Mouse (Mus musculus) fibroblast of lung, adult 2 months (primary cell): ENCODE data around the gene Urb2.
"Not testable (repeated sequence)": the region's sequence is repeated elsewhere in the genome, so short reads cannot be mapped to it uniquely, and the experiment has no call there.

Source experiments
- DNase-seq: peaks from one replicate; pipeline ENCODE4 v3.0.0-alpha.2; 2011; ENCODE audit warnings: low read depth

The Urb2 gene

DNA sequence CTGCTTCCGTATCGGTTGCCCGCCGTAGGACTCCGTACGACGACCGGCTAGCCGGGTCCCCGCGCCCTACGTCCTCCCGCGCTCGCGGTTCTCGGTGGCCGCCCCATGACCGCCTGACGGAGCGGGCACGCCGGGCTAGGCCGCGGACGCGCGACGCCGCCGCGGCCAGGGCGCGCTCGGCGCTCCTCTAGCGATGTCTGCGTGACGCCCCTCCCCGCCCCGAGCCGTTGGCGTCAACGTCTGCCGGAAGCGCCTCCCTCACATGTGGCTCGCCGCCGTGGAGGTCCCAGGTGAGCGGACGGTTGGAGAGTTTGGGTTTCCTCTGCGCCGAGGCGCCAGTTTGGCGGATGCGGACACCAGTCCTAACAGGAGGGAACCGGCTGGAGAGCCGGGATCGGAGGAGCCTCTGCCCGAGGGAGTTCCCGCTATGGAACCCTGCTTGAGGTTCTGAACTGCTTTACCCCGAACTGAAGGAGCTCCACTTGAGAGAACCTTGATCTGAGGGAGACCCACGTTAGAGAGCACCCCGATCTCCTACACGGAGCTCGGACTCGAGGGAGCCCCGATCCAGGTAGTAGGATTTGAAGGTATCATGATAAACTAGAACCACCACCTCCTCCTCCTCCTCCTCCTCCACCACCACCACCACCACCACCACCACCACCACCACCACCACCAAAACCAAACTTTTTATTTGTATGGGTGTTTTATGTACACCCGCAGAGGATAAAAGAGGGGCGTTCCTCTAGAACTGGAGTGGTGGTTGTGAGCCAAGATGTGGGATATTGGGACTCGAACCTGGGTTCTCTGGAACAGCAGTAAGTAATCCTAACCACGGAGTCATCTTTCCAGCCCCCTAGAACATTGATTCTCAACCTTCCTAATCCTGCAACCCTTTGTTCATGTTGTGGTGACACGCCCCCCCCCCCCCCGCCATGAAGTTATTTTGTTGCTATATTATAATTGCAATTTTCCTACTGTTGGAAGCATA lies at the start of gene Urb2, which contains the start of gene Taf5l:
Gene Urb2 (plus strand): TSS at position 272 of the 991 bp plus-strand sequence.
Gene Taf5l (minus strand): TSS at position 161 of the 991 bp plus-strand sequence.
- peak; percentile 56 for DNase-seq

DNA sequence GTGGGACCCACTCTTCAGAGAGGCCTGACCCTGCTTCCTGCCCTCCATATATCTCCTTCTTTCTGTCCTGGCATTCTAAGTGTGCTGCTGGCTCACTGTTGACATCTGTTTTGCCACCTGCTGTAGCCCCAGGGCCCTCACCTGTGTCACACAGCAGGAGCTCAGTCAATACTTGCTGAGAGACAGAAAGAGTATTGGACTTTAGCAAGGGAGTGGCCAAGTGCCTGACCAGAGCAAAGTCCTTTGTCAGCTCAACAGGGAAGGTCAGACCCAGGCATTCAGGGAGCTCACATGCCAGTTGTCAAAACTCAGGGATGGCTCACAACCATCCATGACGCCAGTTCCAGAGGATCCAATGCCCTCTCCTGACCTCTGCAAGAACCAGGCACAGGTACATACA lies 47.8 kb upstream of the Urb2 start:
- no peak for DNase-seq

DNA sequence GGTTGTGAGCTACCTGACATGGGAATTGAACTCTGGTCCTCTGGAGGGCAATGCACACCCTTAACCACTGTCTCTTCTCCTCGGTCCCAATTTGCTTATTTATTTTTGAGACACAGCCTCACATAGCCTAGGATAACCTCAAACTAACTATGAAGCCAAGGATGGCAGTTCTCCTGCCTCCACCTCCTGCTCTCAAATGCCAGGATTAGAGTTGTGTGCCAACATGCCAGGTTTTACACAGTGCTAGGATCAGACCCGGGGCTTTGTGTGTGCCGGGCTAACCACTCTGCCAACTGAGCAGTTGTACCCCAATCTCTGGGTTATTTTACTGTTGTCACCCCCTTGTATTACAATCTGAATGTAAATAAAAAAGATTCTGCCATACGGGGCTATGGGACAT lies 43.8 kb upstream of the Urb2 start:
- no peak for DNase-seq

DNA sequence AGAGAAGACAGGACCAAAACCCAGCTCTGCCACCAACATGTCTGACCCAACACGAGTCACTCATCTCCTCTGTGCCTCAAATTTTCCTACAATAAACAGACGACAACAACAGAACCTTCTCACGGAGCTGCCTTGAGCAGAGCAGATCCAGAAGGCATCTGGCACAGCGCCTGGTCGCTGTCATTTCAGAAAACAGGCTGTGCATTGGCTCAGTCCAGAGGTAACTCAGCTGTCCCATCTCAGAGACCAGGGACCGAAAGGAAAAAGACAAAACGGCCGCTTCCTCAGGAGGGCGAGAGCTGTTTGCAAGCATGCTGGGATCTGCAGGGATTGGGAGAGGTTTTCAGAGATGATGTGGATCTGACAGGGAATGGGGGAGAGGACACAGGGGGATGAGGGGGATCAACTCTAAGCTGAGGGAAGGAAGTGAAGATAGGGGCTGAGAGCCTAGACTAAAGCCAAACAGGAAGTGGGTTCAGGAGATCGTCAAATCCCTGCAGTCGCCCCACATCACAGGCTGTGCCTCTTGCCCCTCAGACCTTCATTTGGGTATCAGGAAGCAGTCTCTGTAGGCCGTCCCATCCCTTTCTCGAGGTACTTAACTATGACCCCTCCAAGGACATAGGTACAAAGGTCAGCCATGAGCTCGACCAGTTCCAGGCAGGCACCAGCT lies 43.0 kb upstream of the Urb2 start:
- DNase-seq: no peak

DNA sequence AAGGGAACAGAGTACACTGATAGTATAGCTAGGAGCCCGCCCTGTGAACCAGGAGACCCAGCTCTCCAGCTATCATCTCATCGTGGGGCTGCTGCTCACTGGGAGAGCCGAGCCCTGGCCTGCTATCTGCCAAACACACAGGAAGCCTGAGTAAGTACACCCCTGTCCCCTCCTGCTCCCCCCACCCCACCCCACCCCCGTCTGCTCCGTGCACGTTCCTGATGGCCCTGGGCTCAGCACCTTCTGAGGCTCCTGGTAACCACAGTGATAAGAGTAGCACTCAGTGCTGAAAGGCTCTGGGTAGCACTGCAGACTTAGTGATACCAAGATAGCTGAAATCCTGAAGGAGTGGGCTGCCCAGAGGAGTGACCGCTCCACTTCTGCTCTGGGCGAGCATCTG lies 42.4 kb upstream of the Urb2 start:
- no peak for DNase-seq

DNA sequence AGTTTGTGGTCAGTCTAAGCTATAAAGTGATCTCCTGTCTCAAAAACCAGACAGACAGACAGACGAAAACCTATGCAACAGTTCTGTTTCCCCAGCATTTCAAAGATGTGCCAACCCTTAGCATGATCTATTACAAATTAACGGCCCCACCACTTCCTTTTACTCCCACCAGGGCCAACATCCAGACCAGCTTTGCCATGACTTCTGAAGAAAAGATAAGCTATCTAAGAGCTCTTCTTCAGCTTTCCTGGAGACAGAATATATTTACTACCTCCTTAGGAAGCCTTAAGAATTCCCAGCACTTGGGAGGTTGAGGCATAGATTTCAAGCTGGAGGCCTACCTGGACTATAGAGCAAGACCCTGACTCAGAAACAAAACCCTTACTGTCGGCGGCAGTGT lies 41.1 kb upstream of the Urb2 start:
- no peak for DNase-seq

DNA sequence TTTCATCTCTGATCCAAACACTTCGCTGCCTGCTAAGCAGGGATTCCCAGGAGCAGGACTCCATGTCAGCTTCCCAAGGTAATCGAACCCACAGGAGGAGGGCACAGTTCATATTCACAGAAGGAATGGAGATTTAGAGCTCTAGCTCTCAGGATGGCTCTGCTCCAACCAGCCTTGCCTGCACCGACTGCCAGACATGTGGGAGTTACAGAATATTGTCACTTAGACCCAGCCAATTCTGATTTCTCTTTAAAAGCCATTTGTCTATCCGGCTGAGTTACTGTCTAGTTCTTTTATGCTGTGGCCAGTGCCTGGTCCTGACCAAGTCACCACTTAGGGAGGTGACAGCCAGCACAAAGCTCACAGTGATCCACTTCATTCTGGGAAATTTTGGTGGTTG lies 39.6 kb upstream of the Urb2 start:
- no peak for DNase-seq

DNA sequence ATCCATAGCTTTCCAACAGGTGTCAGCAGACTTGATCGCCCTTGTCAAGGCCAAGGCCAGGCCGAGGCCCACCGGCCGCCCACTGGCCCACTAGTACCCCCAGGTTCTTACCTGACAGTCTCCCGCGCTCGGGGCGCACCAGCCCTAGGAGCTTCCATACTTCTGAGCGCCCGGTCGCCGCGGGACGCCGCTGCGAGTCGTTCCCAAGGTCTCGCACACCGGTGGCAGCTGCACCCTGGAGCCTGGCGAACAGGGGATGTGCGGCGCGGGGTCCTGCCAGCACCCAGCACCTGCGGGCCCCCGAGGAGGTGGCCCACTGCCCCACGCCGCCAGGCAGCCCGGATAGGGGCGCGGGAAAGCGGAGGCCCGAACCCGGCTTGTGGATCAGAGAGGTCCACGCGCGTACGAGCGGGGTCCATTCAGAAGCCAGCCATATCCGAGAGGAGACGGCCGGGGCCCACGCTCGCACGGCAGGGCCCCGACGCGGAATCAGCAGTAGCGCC lies 39.0 kb upstream of the Urb2 start:
- no peak for DNase-seq

DNA sequence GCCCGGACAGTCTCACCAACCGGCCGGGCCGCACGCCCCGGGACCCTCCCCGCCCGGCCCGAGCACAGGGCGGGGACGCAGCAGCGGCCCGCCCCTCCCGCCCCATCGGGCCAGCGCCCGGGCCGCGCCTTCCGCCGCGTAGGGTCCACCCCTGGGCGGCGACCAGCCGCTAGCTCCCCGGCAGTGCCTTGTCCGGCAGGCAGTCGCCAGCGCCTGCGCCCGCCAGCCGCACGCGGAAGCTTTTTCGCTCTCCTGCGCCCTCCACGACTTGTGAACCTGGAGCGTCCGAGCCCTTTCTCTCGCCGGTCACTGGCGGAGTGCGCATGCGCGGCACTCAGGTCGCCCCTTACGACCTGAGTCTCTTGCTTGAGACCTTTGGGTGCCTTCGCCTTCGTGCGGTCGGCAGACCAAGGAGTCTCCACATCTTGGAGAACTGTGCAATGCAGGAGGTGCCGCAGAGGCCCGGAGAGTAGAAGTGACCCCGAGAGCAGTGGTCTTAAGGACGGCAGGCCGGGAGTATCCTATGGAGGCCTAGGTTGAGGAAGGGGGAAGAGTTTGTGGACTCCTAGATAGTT lies 38.4 kb upstream of the Urb2 start, which contains the start of gene Abcb10:
Gene Abcb10 (minus strand): TSS at position 297 of the 575 bp plus-strand sequence.
- peak; percentile 74 for DNase-seq

DNA sequence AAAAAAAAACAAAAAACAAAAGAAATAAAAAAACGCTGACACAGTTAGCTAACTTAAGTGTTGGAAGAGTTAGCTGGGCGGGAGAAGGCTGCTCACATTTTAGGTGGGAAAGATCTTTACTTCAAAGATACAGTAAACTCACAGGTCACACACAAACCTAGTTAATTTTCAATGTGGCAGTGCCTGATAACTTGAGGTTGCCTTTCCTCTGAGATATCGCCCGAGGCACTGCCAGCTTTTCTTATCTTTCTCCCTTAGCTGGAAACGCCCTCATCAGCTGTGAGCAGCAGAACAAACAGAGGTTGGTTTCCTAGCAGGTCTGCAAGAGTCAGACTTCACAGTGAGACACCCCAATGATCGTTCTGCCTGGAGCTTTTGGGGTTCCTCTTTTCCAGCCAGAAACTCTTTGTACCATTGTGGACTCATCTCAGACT lies 32.7 kb upstream of the Urb2 start:
- DNase-seq: no peak

DNA sequence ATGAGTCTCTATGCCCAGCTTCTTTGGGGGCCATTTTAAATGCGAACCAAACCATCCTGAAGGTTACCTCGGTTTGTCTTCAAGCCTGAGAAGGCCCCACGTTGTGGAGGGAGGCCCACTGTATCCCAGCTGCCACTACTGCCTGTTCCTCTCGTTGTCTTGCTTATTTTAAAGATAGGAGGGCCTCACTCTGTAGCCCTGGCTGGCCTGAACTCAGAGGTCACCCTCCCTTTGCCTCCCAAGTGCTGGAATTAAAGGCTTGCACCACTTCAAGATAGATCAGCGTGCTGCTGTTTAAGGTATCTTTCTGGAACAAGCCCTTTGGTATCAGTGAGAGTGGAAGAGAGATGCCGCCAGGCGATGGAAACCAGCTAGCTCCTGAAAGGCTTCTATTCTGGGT lies 32.2 kb upstream of the Urb2 start:
- DNase-seq: no peak

DNA sequence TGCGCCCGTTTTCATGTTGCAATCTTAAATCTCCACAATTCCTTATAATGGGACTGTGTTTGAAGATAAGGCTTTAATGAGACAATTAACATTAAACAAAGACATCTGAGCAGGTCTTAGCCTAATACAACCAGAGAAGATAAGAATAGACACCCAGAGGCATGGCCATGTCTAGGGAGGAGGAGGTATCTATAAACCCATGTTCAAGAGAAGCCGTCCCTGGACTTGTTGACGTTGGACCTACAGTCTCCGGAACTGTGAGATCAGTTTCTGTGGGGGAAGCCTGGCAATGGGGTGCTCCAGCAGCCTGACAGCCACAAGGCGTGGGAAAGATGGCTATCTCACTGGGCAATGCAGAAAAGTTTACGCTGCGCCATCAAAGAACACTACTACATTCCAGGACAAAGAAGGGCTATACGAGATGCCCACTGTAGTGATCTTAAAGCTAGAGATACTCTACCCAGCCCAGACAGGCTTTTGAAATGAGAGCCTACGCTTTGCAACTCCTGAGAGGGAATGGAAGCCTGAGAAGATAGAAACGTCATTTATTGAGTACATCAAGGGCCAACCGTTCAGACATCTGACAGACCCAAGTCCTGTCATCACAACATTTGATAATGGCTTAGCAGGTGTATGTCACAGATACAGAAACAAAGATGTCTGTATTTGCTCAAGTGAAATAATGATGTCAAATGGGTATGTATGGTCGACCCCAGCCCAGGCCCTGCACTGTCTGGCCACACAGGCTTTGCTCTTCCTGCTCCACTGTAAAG lies 30.8 kb upstream of the Urb2 start:
- no peak for DNase-seq

DNA sequence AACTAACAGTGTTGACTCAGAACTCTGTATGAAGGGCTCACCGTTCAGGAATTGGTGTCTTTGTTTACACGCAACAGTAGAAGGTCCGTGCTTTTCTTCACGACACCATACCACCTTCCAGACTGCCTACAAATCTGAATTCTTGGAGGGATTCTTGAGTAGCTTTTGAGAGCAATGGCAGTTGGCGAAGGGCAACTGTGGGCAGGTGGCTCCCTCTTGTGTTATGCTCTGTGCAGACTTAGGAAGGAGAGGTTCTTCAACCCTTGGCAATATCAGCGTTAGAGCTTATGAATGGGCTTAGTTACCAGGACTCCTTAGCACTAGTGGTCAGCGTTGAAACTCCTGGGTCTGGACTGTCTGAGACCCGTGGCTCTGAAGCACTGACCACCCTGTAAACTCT lies 28.7 kb upstream of the Urb2 start:
- peak; percentile 35 for DNase-seq

DNA sequence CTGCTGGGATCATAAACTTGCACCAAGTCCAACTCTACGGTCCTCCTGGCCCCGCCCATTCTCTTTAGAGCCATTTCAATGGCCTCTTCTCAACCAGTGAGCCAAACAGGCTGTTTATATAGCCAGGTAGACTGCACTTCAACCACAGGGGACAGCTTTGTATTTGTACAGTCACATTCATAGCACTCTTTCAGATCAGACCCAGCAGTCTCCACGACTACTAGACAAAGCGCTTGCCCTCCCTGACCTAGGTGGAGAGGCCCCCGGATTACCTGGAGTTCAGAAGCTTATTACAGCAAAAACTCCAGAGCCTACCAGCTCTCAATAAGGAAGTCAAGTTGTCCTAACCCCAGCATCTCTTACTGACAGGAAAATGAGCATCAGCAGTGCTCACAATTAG lies 27.7 kb upstream of the Urb2 start:
- DNase-seq: no peak

DNA sequence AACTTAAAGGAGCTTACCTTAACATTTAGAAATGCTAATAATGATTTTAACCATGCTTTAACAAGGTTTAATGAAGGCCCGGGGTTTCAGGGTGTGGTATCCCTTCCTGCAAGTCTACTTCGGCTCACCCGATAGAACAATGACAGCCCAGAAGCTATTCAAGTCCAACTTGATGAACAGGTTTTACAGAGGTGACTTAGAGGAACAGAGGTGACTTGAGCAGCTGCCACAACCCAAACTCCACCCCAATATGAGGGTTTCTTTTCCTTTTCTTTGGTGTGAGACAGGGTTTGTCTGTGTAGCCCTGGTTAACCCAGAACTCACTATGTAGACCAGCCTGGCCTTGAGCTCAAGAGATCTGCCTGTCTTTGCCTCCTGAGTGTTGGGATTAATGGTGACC lies 27.3 kb upstream of the Urb2 start:
- no peak for DNase-seq

DNA sequence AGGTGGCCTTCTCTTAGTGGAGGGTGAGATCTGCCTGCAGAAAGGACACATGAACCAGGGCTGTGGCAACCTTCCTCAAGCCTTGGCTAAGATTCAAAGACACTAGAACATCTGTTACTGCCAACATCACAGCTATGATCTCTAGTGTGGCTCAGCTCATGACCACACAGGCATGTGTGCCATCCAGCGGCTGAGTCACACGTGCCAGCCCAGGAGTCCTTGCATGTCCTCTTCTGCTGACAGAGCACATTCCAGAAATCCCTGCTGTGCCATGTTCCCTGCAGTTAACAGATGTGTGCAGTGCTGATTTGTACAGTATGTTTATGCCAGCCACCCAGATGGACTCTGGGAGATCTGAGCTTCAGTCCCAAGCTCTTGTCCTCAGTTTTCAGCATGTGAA lies 21.7 kb upstream of the Urb2 start:
- DNase-seq: no peak

DNA sequence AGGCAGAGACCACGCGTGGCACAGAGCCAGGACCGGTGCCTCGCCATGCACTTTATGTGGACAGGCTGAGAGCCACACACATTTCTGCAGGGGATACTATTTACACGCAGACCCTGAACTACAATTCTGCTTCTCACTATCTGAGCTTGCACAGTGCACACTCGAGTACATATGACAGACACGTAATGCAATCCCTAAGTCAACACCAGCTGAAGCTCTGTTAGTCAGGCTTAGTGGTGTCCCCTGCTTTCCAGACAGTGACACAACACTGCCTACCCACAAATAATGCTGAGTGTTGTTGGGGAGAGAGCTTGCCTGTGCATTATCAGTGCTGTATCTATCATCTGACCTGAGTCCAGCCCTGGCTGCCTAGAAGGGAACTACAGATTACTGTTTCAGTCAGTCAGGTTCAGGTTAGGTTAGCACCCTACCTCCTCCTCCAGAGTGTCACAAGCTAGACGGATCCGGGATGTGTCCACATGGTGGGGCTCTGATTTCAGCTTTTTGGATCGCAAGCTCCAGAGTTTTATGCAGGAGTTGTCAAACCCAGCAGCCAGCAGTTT lies 18.7 kb upstream of the Urb2 start:
- DNase-seq: no peak

DNA sequence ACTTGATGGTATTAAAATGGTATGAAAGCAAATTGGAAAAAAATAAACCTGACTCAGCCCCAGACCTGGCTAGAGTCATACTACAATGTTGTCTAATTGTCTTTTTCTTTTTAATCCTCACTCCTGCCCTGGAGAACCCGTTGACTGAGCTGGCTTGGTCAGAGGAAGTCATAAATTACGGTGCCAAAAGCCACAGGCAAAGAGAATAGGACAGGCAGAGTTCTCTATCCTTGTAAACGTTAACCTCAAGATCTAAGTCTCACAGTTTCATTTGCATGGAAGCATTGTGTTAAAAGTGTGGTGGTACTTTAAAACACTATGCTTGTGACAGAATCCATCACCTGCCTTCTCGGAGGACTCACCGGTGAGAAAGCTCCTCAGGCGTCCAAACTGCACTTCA lies 13.5 kb upstream of the Urb2 start:
- DNase-seq: no peak

DNA sequence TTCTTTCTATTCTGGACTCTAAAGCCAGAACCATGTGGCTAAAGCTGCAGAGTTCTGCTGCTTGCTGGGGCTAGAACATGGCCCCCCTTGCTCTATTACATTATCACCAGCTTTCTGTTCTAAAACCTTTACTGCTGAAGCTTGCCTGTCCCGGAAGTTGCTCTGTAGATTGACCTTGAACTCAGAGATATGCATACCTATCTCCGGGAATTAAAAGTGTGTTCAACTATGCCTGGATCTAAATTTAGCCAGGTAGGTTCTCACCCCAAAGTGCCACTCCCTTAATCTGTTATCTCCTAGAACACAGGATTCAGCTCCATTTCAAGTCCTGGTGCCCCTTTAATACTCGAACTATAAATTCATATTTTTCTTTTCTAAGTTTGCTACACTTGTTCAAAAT lies 9.7 kb upstream of the Urb2 start:
- DNase-seq: no peak

DNA sequence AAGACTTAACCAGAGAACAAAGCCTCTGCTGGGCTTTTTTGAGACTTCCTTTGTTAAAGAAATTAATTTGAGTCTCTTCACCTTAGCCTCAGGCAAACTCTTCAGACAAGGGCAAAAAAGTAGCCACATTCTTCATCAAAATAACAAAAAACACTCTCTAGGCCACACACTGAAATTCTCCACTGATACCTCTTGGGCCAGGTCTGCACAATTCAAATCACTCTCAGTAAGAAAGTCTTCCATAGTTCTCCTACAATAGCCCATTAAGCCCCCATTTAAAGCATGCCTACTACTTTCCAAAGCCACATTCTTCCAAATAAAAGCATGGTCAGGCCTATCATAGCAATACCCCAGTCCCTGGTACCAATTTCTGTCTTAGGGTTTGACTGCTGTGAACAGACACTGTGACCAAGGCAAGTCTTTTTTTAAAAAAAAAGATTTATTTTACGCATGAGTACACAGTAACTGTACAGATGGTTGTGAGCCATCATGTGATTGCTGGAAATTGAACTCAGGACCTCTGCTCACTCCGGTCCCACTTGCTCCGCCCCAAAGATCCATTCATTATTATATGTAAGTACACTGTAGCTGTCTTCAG lies 9.2 kb upstream of the Urb2 start:
- DNase-seq: no peak

DNA sequence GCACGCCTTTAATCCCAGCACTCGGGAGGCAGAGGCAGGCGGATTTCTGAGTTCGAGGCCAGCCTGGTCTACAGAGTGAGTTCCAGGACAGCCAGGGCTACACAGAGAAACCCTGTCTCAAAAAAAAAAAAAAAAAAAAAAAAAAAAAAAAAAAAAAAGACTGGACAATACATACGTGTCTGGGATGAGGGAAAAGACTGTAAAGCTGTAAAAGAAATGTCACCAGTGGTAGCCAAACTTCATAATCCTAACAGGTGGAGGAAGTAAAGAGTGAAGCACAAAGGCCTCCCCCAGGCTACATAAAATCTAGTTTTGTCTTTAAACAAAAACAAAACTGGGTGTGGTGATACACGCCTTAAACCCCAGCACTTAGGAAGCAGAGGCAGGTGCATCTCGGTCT lies 7.0 kb upstream of the Urb2 start:
- not testable (repeated sequence) for DNase-seq
